Mouse (Mus musculus) embryonic fibroblast, embryonic 13.5 days (primary cell): ENCODE measurements at regions not wholly inside any gene's neighbourhood (a gene's known extent, or its start where the extent isn't known, plus 50 kb on each side); places are given as distances from the start of the nearest gene placed in this dataset.

Experiments used
- CTCF ChIP-seq: IDR thresholded peaks from 2 replicates; pipeline ENCODE4 v1.5.1; 2011; ENCODE audit warnings: mild to moderate bottlenecking, control low read depth, low read length, moderate library complexity, borderline replicate concordance; ENCODE audit not compliant: insufficient read depth
- POLR2A ChIP-seq: IDR thresholded peaks from 2 replicates; pipeline ENCODE4 v1.6.1; 2011; ENCODE audit warnings: low read depth, mild to moderate bottlenecking, control low read depth, low read length, moderate library complexity

GRCm38 (mm10) chr13:54309354-54309753 lies 61.8 kb upstream of the Cplx2 start:
- no peak for TF ChIP-seq CTCF
- TF ChIP-seq POLR2A = no peak
